Mouse (Mus musculus) heart, adult 2 months (tissue): ENCODE data around the gene Ylpm1.
A peak's percentile ranks its signal among the peaks of the same experiment; 100 is the strongest.

Experiments
- CTCF ChIP-seq: fragments of 200-600 bp; IDR thresholded peaks from 2 replicates; pipeline ENCODE4 v1.8.1; 2022; ENCODE audit warnings: antibody characterized with exemption, mild to moderate bottlenecking, moderate library complexity
- POLR2A ChIP-seq: fragments of 200-500 bp; IDR thresholded peaks from 2 replicates; pipeline ENCODE4 v1.6.1; 2011; ENCODE audit warnings: mild to moderate bottlenecking, low read depth, low read length, control low read depth; ENCODE audit not compliant: insufficient read depth

- TF ChIP-seq CTCF = peak; percentile 73
- peak; percentile 79 for TF ChIP-seq POLR2A
Observed at GRCm38 (mm10) chr12:84996083-84996496, at the start of gene Ylpm1.
